18 mouse cellular contexts compared by ENCODE assay signal in the genomic region with DNA sequence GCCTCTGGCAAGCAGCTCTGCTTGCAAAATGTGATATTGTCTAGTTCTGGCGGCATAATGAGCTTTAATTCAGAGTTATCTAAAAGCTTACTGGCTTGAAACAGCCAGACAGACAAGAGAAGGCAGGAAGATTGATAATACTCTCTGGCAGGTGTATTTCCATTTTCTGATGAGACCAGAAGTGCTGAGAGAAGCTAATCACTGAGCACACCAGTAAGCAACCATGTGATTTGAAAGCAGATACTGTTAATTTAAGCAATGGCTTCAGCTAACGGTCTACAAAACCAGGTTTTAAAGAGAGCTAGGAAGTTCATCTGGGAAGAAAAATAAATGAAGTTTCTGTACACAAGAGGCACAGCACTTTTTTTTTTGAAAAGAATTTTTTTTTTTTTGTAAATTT.
"Had no signal": no experiment of that assay in that cellular context is flagged by ENCODE, and none has a peak within 500 bp of the region (broad histone marks: within the 10 kb centered on the region; RNA-seq: fewer than 3 reads in every experiment).

No protein-coding gene starts in this region.

- H3K9me3 ChIP-seq: limb, embryonic 12.5 days; liver, embryonic 13.5 days; lung, embryonic 15.5 days; megakaryocyte, embryonic 14.5 days had no signal

- H3K27me3 ChIP-seq: limb, embryonic 12.5 days; liver, embryonic 13.5 days; lung, embryonic 15.5 days; megakaryocyte, embryonic 14.5 days had no signal

- ATAC-seq: liver, postnatal 0 days had no signal

- H3K4me1 ChIP-seq: limb, embryonic 12.5 days; liver, embryonic 13.5 days; lung, embryonic 15.5 days; megakaryocyte, embryonic 14.5 days had no signal

- H3K36me3 ChIP-seq: limb, embryonic 12.5 days; liver, embryonic 13.5 days had no signal

- H3K4me2 ChIP-seq: limb, embryonic 12.5 days; liver, embryonic 13.5 days; lung, embryonic 15.5 days had no signal

- H3K9ac ChIP-seq: limb, embryonic 12.5 days; liver, embryonic 13.5 days; liver, postnatal 0 days; lung, embryonic 15.5 days had no signal

- DNase-seq: kidney, adult 8-10 months; kidney, postnatal 25 days; layer of hippocampus, adult 9-11 months; layer of hippocampus, postnatal 36 days; liver; liver, embryonic 13.5 days; liver, postnatal 0 days; lung, postnatal 14 days; retina, postnatal 1 day; right cerebral cortex, postnatal 4 days; spleen, adult 18-20 months; thymus, adult 18-20 months; thymus, postnatal 25 days had no signal

- H3K27ac ChIP-seq: limb, embryonic 12.5 days; liver, embryonic 13.5 days; lung, embryonic 15.5 days; macrophage had no signal

- H3K4me3 ChIP-seq: limb, embryonic 12.5 days; liver, embryonic 13.5 days; lung, embryonic 15.5 days; megakaryocyte, embryonic 14.5 days; myocyte had no signal
